Mouse (Mus musculus): ENCODE results near the gene Cmtm5. TPM values are rescaled to one million over a fixed set of nuclear protein-coding genes. Genes with fewer than 3 reads are reported as not detected.

Cmtm5 gene
- total and polyA plus RNA-seq, 3 experiments = not detected

DNA sequence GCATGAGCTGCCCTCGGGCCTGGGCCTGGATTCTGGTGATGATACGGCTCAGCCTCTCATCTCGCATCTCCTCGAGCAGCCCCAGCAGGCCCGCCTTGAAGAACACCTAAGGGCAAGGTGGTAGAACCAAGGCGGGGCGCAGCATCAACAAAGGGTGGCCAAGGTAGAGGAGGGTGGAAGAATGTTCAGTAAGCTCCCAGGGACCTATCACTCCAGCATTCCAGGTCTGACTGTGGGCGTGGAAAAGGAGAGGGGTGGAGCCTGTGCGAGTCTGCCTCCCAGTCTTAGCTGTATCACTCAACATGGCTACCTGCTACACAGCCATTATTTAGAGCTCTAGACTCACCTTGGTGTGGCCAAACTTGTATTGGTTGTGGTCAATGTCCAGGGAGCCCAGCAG, 20.5 kb downstream of the Cmtm5 start:
- Histone ChIP-seq H3K9ac (ENCODE audit: control insufficient read depth, low read depth, low read length, poor library complexity, severe bottlenecking) (no peak overlapping the region), H3K4me1 (ENCODE audit: control insufficient read depth in 1 of 2, insufficient read depth in 2 of 2, low read length in 2 of 2) (no peaks in the 10 kb centered on the region), H3K4me3 (ENCODE audit: control insufficient read depth in 1 of 2, insufficient read depth in 1 of 2, low read depth in 2 of 2, low read length in 2 of 2) (no peak overlapping the region), H3K27me3 (ENCODE audit: control insufficient read depth in 1 of 2, insufficient read depth in 2 of 2, low read length in 2 of 2) (peaks cover 2 to 6% of the 10 kb centered on the region in 2 experiments; a peak in 2 of 4 replicates), H3K9me3 (replicated peaks; ENCODE audit: insufficient read depth, low read length) (no peaks in the 10 kb centered on the region), H3K79me2 (ENCODE audit: control insufficient read depth, insufficient read depth, low read length, poor library complexity) (no peaks in the 10 kb centered on the region), H3K27ac (ENCODE audit: control insufficient read depth, low read depth, low read length) (no peak overlapping the region), H3K36me3 (ENCODE audit: control insufficient read depth in 1 of 2, insufficient read depth in 2 of 2, low read length in 2 of 2) (no peaks in the 10 kb centered on the region)
- no peak for TF ChIP-seq ZMIZ1 (IDR thresholded peaks at IDR 0.05; ENCODE audit: low read depth, low read length)
- no peak for TF ChIP-seq ETS1 (IDR thresholded peaks at IDR 0.05; ENCODE audit: low read depth, low read length)
- no peak for TF ChIP-seq CHD2 (IDR thresholded peaks at IDR 0.05; ENCODE audit: low read length)
- no peak for TF ChIP-seq USF1 (IDR thresholded peaks at IDR 0.05; ENCODE audit: low read depth, low read length)
- no peak for TF ChIP-seq GABPA (IDR thresholded peaks at IDR 0.05; ENCODE audit: low read depth, low read length)
- TF ChIP-seq POLR2AphosphoS5 (IDR thresholded peaks at IDR 0.05; ENCODE audit: borderline replicate concordance, low read depth, low read length) = no peak
- no peak for TF ChIP-seq ZC3H11A (IDR thresholded peaks at IDR 0.05; ENCODE audit: low read depth, low read length)
- no peak for TF ChIP-seq USF2 (IDR thresholded peaks at IDR 0.05; ENCODE audit: borderline replicate concordance in 1 of 2, insufficient read depth in 1 of 2, low read depth in 1 of 2, low read length in 2 of 2)
- TF ChIP-seq CTCF (IDR thresholded peaks at IDR 0.05 in 2 of 3, conservative IDR thresholded peaks at IDR 0.05 in 1 of 3; ENCODE audit: control insufficient read depth in 1 of 3, insufficient read depth in 1 of 3, low read depth in 2 of 3, low read length in 3 of 3, poor library complexity in 1 of 3, severe bottlenecking in 1 of 3) = no peak
- TF ChIP-seq RCOR1 (IDR thresholded peaks at IDR 0.05; ENCODE audit: low read depth, low read length) = no peak
- TF ChIP-seq SMC3 (IDR thresholded peaks at IDR 0.05; ENCODE audit: low read depth, low read length) = no peak
- TF ChIP-seq MAZ (IDR thresholded peaks at IDR 0.05; ENCODE audit: low read depth, low read length) = no peak
- TF ChIP-seq MAX (IDR thresholded peaks at IDR 0.05; ENCODE audit: low read length) = no peak
- no peak for TF ChIP-seq MYB (IDR thresholded peaks at IDR 0.05; ENCODE audit: low read depth, low read length)
- TF ChIP-seq KAT2A (conservative IDR thresholded peaks at IDR 0.05; ENCODE audit: low read depth, low read length) = no peak
- TF ChIP-seq TAL1 (IDR thresholded peaks at IDR 0.05; ENCODE audit: low read length) = no peak
- TF ChIP-seq NELFE (IDR thresholded peaks at IDR 0.05; ENCODE audit: low read depth, low read length) = no peak
- no peak for TF ChIP-seq TBP (IDR thresholded peaks at IDR 0.05; ENCODE audit: low read depth, low read length)
- DNase-seq (ENCODE audit: low read depth, low spot score) = no peak

DNA sequence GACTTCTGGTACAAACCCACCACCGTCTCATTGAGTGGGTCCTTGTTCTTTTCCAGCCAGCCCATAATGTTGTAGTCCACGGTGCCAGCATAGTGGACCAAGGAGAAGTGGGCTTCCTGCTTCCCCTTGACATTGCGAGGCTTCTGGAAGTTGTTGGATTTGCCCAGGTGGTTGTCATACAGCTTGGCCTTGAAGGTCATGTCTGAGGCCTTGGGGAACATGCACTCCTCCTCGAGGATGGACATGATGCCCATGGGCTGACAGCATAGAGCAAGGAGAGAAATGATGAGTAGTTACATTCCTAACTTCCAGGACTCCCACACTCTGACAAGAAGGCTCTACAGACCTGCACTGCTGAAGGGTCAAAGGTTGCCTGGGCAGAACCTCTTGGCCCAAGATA, 22.4 kb downstream of the Cmtm5 start:
- Histone ChIP-seq H3K9me3 (replicated peaks; ENCODE audit: insufficient read depth, low read length) (no peaks in the 10 kb centered on the region), H3K79me2 (ENCODE audit: control insufficient read depth, insufficient read depth, low read length, poor library complexity) (no peaks in the 10 kb centered on the region), H3K4me1 (ENCODE audit: control insufficient read depth in 1 of 2, insufficient read depth in 2 of 2, low read length in 2 of 2) (no peaks in the 10 kb centered on the region), H3K36me3 (ENCODE audit: control insufficient read depth in 1 of 2, insufficient read depth in 2 of 2, low read length in 2 of 2) (no peaks in the 10 kb centered on the region), H3K4me3 (ENCODE audit: control insufficient read depth in 1 of 2, insufficient read depth in 1 of 2, low read depth in 2 of 2, low read length in 2 of 2) (no peak overlapping the region), H3K27ac (ENCODE audit: control insufficient read depth, low read depth, low read length) (no peak overlapping the region), H3K9ac (ENCODE audit: control insufficient read depth, low read depth, low read length, poor library complexity, severe bottlenecking) (no peak overlapping the region), H3K27me3 (ENCODE audit: control insufficient read depth in 1 of 2, insufficient read depth in 2 of 2, low read length in 2 of 2) (peaks cover 0 to 6% of the 10 kb centered on the region in 2 experiments; a peak in 2 of 4 replicates)
- TF ChIP-seq HCFC1 (IDR thresholded peaks at IDR 0.05; ENCODE audit: low read depth, low read length) = no peak
- TF ChIP-seq SMC3 (IDR thresholded peaks at IDR 0.05; ENCODE audit: low read depth, low read length) = no peak
- no peak for TF ChIP-seq GABPA (IDR thresholded peaks at IDR 0.05; ENCODE audit: low read depth, low read length)
- TF ChIP-seq USF1 (IDR thresholded peaks at IDR 0.05; ENCODE audit: low read depth, low read length) = no peak
- no peak for TF ChIP-seq POLR2AphosphoS5 (IDR thresholded peaks at IDR 0.05; ENCODE audit: borderline replicate concordance, low read depth, low read length)
- no peak for DNase-seq (ENCODE audit: low read depth, low spot score)
